Mouse (Mus musculus): ENCODE measurements around the gene Sh3bgr.

Sh3bgr gene

DNA sequence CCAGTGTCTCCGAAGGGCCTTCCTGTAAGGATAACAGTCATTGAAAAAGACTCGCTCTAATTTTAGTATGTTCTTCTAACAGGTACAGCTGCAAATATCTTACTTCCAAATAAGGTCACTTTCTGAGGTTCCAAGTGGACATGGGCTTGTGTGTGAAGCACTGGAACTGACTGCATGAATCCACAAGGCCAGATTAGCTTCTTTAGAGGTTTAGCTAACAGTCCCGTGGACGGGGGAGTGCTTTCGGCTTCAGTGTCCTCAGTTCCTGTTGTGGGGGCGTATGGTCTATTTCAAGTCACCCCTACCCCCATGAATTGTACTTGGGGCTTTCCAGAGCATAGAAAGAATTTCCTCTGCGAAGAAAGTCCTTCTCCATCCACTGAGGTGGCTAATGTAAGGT is 10.6 kb downstream of the Sh3bgr start:
- no peak for DNase-seq

DNA sequence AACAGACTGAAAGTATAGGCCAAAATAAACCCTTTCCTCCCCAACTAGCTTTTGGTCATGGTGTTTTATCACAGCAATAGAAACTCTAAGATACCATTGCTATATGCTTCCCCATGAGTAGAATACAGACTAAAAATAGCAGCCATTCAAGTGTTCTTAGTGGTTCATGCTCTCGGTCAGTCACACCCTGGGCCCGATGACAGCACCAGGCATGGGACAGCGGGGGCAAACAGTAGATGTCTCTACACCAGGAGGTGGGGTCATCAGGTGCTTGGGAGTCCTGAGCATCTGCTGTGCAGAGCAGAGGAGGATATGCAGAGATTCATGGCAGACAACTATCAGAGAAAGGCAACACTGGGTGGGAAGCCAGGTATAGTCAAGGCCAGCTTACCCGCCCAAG is 12.8 kb downstream of the Sh3bgr start:
- DNase-seq, result no peak

DNA sequence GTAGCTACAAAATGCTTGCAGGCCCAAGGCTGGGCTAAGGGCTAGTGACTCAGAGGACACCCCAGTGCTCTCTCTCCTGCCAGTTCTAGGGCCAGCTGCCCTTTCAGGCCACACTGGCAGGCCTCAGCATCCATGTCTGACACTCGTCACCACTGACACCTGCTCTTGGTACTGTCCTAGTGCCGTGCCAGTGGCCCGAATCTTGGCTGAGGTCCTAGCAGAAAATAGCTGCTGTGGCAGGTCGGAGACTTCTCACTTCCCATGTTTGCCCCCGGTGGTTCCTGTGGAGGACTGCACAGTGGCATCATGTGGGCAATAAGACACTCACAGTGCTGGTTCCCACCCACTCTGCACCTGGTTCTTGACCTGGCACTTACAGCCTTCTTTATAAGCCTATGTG is 21.2 kb downstream of the Sh3bgr start:
- peak; percentile 35 to 50 for DNase-seq

DNA sequence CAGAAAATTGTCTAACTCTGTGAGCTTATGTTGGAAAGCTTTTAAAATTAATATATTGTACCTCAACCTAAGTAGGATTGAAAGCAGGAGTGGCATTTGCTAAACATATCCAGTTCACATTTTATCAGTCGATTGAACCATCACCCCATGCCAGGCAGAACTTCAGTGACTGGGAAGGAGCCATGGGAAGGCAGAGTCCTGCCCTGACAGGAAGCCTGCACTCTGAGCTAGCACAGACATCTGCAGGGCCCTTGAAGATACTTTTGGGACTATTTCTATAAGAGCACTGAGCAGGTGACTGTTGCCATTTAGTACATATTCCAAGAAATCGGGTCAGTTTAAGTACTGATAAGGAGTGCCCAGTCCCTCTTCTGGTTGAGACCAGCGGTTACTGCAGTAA is 21.7 kb downstream of the Sh3bgr start:
- no peak for DNase-seq

DNA sequence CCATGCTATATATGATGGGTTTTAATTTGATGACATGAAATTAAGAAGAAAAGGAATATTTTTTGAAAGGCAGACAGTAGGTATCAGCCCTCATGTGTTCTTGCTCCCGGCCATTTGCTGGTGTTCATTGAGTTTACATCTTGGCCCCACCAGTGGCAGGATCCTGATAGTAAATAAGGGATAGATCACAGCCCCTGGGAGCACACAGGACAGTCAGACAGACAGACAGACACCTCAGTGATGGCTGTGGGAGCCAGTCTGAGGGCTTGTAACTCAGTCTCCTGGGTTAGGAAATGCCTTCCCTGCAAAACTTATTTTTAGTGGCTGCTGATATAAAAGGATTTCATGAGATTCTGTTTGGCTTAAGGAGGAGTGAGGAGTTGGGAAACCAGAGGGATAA is 22.2 kb downstream of the Sh3bgr start:
- no peak for DNase-seq

- no peak for DNase-seq
These were observed 28.2 kb downstream of the Sh3bgr start for GRCm38 (mm10) chr16:96228438-96228837.

DNA sequence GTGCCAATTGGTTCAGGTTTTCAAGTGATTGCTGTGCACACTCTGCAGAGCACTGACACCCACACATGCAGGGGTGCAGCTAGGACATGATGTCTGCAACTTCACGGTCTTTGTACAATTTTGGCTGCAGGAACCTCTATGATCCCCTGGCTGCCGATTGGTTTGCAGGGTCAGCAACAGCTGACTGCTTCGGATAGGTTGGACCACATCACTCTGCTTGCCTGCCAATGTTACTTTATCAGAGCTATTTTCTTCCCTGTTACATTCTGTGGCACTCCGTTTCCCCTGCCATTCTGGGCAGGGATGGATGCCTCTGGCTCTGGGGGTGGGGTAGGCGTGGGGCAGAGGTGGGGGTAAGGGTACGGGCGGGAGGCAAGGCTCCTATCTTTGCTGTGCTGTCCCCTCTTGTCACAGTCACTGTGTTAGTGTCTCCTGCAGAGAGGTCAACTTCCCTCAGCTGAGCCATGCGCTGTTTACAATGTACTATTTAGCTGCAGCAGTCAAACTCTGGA is 28.9 kb downstream of the Sh3bgr start:
- DNase-seq, result no peak

GRCm38 (mm10) chr16:96230411-96230810 is 30.2 kb downstream of the Sh3bgr start:
- DNase-seq, result peak; percentile 85 to 87

GRCm38 (mm10) chr16:96231251-96231650 is 31.0 kb downstream of the Sh3bgr start:
- DNase-seq, result no peak

- DNase-seq, result no peak
These were observed 31.7 kb downstream of the Sh3bgr start for GRCm38 (mm10) chr16:96231974-96232373.

- no peak for DNase-seq
These were observed 33.7 kb downstream of the Sh3bgr start for GRCm38 (mm10) chr16:96233996-96234395.

DNA sequence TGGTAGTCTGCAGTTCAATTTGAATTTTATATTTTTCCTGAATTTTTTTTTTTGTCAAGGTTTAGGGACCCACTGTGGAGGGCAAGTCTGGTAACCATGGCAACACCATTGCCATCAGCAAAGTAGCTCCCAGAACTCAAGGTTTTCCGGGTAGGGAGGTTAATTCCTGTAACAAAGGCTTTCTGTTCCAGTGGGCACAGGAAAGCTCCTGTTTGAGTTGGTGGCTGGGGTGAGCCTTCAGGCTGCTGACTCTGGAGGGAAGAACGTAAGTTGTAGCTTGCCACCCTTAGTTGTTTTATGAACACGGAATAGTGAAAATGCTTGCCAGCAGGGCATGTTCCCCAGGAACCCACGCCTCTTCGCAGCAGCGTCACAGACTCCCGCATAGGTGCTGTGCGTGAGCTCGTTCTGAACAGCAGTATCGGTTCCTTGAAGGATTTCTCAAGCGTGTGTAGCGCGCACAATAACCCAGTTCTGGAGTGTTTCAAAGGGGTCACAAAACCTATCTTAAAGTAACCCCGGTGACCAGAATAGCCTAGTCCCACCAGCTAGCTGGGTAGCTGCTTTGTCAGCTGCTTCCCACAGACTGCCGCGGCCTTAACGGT is 35.2 kb downstream of the Sh3bgr start, which contains the start of gene B3galt5:
TSS of gene B3galt5 (plus strand) at position 436 of the 605 bp plus-strand sequence.
- no peak for DNase-seq

GRCm38 (mm10) chr16:96244496-96244895 is 44.2 kb downstream of the Sh3bgr start:
- DNase-seq, result no peak

- peak; percentile 93 for DNase-seq
These were observed 49.4 kb downstream of the Sh3bgr start for GRCm38 (mm10) chr16:96249635-96250034.

DNA sequence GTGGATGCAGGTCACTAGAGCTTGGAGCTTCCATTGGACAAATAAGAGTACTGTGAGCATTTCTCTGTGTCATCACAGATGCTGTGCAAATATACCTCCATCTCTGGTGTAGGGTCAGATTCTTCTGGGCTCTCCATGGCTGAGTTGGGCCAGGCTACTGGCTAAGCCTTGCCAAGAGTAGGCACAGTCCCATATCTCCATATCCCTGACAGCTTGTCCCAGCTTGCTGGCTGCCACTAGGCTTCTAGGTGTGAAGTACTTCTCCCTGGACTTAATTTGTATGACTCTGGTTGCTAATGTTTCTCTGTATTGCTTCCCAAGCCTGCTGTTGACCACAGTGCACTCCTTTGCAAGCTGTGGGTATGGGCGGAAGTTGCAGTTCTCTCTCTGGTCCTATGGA is 51.9 kb downstream of the Sh3bgr start:
- peak; percentile 50 to 65 for DNase-seq

GRCm38 (mm10) chr16:96258429-96258828 is 58.2 kb downstream of the Sh3bgr start:
- DNase-seq, result no peak

GRCm38 (mm10) chr16:96271736-96272135 is 71.5 kb downstream of the Sh3bgr start:
- no peak for DNase-seq

DNA sequence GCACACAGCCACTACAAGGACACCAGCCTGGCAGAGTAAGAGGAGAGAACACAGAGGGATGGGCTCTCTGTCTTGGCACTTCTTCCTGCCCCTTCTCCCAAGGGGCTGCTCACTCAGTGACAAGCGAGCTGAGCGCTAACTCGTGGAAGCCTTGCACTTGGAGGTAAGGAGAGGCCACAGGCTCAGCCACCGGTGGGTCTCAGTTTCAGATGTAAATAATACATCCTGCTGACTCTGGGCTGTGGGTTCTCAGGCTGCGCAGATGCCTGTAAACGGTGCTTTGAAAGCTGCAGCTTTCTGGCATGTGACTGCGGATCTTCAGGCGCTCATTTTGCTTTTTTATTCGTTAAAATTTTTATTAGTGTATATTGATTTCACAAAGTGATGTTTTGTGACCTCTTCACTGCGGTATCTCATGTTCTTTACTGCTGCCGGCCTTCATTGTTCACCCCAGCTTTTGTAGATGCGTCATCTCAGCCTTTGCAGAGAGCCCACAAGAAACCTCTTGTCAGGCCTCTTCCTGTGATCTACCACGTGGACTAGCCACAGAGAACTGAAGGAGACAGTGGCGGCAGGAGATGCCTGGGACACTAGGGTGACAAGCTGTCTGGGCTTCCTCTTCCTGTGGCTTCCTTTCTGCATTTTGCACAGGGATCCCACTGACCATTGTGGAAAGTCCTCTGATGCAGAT is 72.8 kb downstream of the Sh3bgr start:
- peak in 1 of 2 experiments; percentile 7 for DNase-seq

- no peak for DNase-seq
These were observed 76.3 kb downstream of the Sh3bgr start for GRCm38 (mm10) chr16:96276596-96276995.

Data from cerebellum, adult 18-20 months (tissue).